Mouse (Mus musculus): Measurements from ENCODE around the gene Hdac4.
A peak's percentile ranks its signal among the peaks of the same experiment; 100 is the strongest.

Gene Hdac4

GRCm38 (mm10) chr1:92178021-92178895 is 17.2 kb downstream of the Hdac4 start:
- no peak for DNase-seq (ENCODE audit: low spot score in 2 of 2)

GRCm38 (mm10) chr1:92177599-92177998 is 17.9 kb downstream of the Hdac4 start:
- DNase-seq (ENCODE audit: low spot score in 2 of 2), result no peak

GRCm38 (mm10) chr1:92177196-92177595 is 18.3 kb downstream of the Hdac4 start:
- no peak for DNase-seq (ENCODE audit: low spot score in 2 of 2)

- no peak for DNase-seq (ENCODE audit: low spot score in 2 of 2)
These were observed 20.2 kb downstream of the Hdac4 start for GRCm38 (mm10) chr1:92175266-92175665.

- no peak for DNase-seq (ENCODE audit: low spot score in 2 of 2)
These were observed 20.6 kb downstream of the Hdac4 start for GRCm38 (mm10) chr1:92174898-92175255.

GRCm38 (mm10) chr1:92174251-92174897 is 21.1 kb downstream of the Hdac4 start:
- no peak for DNase-seq (ENCODE audit: low spot score in 2 of 2)

- no peak for DNase-seq (ENCODE audit: low spot score in 2 of 2)
These were observed 24.8 kb downstream of the Hdac4 start for GRCm38 (mm10) chr1:92170616-92171235.

- no peak for DNase-seq (ENCODE audit: low spot score in 2 of 2)
These were observed 25.8 kb downstream of the Hdac4 start for GRCm38 (mm10) chr1:92169776-92170055.

GRCm38 (mm10) chr1:92168900-92169775 is 26.4 kb downstream of the Hdac4 start:
- DNase-seq (ENCODE audit: low spot score in 2 of 2), result no peak

GRCm38 (mm10) chr1:92163932-92164331 is 31.6 kb downstream of the Hdac4 start:
- no peak for DNase-seq (ENCODE audit: low spot score in 2 of 2)

- DNase-seq (ENCODE audit: low spot score in 2 of 2), result no peak
These were observed 35.7 kb downstream of the Hdac4 start for GRCm38 (mm10) chr1:92159804-92160203.

GRCm38 (mm10) chr1:92150201-92150600 is 45.3 kb downstream of the Hdac4 start:
- DNase-seq (ENCODE audit: low spot score in 2 of 2), result no peak

- DNase-seq (ENCODE audit: low spot score in 2 of 2), result no peak
These were observed 47.0 kb downstream of the Hdac4 start for GRCm38 (mm10) chr1:92148527-92148926.

GRCm38 (mm10) chr1:92144868-92145534 is 50.5 kb downstream of the Hdac4 start:
- DNase-seq (ENCODE audit: low spot score in 2 of 2), result peak in 1 of 2 experiments; percentile 30

- no peak for DNase-seq (ENCODE audit: low spot score in 2 of 2)
These were observed 52.1 kb downstream of the Hdac4 start for GRCm38 (mm10) chr1:92143331-92143895.

- DNase-seq (ENCODE audit: low spot score in 2 of 2), result no peak
These were observed 52.7 kb downstream of the Hdac4 start for GRCm38 (mm10) chr1:92142793-92143192.

GRCm38 (mm10) chr1:92139001-92139400 is 56.5 kb downstream of the Hdac4 start:
- DNase-seq (ENCODE audit: low spot score in 2 of 2), result no peak

- peak in 1 of 2 experiments; percentile 59 for DNase-seq (ENCODE audit: low spot score in 2 of 2)
These were observed 58.2 kb downstream of the Hdac4 start for GRCm38 (mm10) chr1:92137136-92137848.

GRCm38 (mm10) chr1:92136362-92136761 is 59.1 kb downstream of the Hdac4 start:
- DNase-seq (ENCODE audit: low spot score in 2 of 2), result no peak

GRCm38 (mm10) chr1:92132181-92132580 is 63.3 kb downstream of the Hdac4 start:
- DNase-seq (ENCODE audit: low spot score in 2 of 2), result no peak
